Mouse (Mus musculus): ENCODE measurements around the gene Zbtb16.

GRCm38 (mm10) chr9:48768965-48769364 is 67.1 kb downstream of the Zbtb16 start:
- no peak for TF ChIP-seq CTCF (IDR thresholded peaks at IDR 0.05; ENCODE audit: low read depth, low read length)
- TF ChIP-seq TAL1 (conservative IDR thresholded peaks at IDR 0.05; ENCODE audit: low read depth, low read length): no peak
- no peak for TF ChIP-seq POLR2AphosphoS5 (IDR thresholded peaks at IDR 0.05; ENCODE audit: insufficient replicate concordance, low read depth, low read length)
- TF ChIP-seq GATA1 (IDR thresholded peaks at IDR 0.05; ENCODE audit: borderline replicate concordance, low read length): no peak
